Mouse (Mus musculus): ENCODE measurements around the gene St6gal2.

Gene St6gal2

DNA sequence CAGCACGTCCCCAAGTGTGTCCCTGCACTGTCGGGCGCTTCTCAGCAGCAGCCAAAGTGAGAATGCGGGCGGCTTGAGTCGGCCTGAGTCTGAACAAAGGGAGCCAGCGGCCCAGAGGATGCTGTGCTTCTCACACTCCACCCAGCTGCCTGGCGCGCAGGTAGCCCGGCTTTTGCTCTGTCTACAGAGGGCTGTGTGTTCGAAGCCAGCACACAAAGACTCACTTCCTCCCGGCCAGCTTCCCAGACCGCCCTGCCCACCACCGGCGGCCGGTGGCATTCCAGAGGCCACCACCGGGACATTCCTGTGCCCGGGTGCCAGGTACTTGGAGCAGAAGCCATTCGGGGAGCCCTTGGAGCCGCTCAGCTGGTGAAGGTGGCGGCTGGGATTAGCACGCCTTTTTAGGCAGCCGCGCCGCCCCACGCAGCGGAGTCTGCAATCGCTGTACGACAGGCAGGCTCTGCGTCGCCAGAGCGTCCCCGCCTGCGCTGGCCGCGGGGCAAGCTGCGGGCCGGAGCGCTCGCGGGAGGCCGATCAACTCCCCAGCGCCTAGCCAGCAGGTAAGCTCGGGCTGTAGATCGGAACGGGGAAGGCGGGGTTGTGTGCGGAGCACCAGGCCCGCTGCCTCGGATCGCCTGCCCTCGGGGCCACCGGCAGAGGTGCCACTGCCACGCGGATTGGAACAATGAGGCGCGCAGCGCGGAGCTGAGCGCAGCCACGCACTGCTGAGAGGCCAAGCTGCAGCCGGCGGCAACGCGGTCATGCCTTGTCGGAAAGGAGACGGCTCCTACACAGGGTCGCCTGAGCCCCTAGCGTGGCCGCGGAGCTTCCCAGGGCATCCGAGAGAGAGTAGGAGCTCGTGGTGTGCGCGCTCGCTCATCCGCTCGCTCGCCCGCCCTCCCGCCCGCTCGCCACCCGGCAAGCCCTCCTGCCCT is at the start of gene St6gal2:
St6gal2 (plus strand) TSS at position 133 of the 935 bp plus-strand sequence.
- no peak for DNase-seq (ENCODE audit: low spot score)

DNA sequence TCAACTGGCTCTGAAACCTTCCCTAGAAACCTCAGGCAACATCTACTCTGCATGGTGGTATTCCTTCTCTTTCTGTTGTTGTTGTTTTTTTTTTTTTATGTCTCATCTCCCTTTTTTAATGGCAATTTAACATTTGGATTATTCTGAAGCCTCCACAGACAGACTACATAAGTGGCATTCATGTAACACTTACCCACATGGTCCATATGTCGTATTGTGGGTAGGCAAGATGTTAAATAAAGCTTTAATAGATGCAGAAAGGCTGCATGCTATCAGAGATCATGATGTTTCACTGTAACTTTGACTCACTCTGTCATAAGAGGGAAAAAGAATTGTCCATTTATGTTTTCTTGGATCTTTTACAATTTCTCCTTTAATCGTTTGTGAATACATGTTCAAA is 39.1 kb upstream of the St6gal2 start:
- DNase-seq (ENCODE audit: low spot score): peak; percentile 13

DNA sequence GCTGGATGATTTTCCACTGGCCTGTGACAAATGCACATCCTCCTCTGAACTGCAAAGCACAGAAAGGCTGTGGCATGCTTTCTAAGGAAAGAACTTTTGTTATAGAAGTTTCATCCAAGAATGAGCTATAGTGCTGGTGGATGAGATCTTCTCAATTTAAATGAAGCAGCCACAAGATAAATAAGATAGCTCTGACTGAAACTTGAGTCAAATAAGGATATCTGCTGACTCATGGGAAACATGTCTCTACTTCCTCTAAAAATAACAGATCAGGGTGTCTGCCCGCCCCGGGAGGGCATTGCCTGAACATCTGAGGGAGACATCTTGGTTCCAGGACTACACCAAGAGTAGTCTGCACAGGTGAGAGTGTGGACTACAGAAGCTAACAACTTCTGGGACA is 28.7 kb upstream of the St6gal2 start:
- no peak for DNase-seq (ENCODE audit: low spot score)

DNA sequence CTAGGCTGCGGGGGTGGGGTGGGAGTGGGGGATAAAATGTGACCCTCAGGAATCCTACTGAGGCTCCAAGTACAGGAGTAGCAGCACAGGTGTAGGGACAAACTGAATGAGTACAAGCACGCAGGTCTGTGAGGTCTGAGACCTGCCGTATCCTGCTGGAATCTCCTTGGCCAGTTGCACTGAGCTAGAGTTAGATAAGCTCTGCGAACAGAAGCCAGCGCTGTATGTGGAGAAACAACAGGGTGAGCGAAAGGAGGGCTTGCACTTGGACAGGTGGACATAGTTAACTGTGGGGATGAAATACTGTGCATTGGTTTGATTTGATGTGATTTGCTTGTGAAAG is 974 bp downstream of the St6gal2 start:
- no peak for DNase-seq (ENCODE audit: low spot score)

DNA sequence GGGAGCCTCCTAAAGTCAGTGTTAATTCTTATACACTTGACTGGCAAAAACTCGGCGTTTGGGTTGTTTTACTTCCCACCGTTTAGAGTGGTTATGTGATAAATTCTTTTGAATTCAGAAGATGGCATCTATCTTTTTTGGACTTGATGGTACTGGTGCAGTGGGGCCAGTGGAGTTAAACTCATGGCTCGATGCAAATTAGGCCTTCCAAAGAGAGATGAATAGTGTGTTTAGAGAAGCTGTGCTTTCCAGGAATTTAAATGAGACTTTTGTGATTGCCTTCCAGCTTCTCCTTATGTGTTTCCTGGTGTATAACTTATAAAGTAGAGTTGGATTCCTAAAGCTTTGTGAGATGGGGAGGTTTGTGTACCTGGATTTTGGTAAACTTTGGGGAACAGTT is 1.5 kb downstream of the St6gal2 start:
- no peak for DNase-seq (ENCODE audit: low spot score)

DNA sequence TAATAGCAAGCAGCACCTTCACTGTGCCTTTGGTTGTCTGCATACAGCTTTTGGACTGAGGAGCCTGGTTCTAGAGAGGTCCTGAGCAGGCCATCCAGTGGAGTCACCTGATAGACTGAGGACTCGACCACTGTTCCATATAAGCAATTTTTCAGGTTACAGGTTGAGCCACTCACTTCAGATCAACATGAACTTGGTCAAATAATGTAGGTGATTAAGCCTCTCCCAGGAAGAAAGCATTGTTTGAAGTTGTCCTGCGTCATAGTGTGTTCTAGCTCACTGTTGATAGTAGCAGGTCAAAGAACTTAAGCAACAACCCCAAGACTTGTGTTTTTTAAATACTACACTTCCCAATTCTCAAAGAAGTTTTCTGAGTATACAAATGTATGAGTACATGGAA is 5.8 kb downstream of the St6gal2 start:
- no peak for DNase-seq (ENCODE audit: low spot score)

DNA sequence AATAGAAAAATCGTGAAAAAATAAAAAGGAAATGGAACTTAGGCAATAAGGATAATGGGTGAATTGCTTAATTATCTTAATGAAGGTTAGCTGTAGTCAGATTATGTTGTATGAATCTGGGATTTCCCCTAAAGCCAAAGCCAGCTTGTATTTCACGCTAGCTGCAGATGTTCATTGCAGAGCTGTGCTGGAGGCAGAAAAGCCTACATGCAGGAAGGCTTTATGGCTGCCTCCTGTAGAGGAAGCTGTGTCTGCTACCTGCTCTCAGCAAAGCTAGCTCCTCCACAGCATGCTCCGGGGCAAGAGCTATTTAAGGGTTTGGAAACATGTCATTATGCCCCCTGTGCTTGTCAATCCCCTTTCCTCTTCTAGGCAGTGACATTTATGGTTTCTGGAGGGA is 9.3 kb downstream of the St6gal2 start:
- DNase-seq (ENCODE audit: low spot score): no peak

DNA sequence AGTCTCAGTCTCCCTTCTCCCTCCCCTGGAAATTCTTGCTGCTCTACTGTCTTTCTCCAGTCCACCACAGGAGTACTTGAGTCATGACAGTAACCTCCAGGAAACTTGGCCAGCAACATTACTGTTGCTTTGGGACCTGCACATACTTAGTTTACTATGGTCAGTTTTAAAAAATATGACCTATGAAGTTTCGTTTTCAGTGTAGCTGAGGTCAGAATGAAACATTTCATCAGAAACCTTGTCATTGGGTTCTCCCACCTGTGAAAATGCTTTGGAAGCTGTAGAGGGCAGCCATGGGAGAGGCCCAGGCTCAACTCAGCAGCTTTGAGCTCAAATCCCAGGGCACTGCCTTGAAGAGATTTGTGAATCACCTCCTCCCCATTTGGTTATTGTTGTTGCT is 15.0 kb downstream of the St6gal2 start:
- DNase-seq (ENCODE audit: low spot score): no peak

DNA sequence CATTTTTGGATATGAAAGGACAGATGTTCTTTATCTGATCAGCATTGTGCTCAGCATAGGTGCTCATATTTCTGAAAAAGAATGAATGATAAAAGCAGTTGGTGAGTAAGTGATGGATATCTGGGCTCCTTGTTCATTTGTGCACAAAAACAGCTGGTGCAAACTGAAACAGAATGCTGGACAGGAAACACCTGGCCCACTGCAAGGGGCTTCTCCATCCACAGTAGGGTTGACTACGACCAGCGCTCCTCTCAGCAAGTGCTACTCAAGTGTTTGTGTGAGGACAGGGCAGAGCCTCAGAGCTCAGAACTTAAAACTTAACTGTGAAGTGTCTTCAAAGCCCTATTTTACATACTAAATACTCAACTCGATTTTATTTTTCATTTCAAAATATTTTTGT is 22.4 kb downstream of the St6gal2 start:
- DNase-seq (ENCODE audit: low spot score): no peak

DNA sequence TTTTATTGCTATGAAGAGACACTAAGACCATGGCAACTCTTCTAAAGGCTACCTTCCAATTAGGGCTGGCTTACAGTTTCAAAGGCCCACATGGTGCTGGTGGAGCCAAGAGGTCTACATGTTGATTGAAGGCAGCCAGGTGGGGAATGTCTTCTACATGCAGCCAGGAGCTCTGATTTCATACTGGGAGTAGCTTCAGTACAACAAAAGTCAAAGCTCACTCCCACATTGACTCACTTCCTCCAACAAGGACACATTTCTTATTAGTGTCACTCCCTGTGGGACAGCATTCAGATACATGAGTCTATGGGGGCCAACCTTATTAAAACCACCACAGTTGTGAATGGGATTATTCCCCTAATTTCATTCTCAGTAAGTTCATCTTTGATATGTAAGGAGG is 23.8 kb downstream of the St6gal2 start:
- no peak for DNase-seq (ENCODE audit: low spot score)

DNA sequence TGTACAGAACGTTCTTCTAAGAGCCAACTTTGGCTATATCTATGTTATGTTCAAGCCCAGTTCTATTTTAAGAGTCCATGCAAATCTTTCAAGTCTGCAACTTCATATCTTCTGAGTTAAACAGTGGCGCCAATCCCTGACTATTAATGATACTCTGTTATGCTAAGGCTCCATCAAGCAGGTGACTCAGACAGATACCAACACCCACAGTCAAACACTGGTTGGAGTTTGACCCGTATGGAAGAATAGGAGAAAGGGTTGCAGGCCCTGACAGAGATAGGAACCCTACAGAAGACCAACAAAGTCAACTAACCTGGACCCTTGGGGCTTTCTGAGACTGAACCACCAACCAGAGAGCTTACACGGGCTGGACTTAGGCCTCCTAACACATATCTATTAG is 30.8 kb downstream of the St6gal2 start:
- DNase-seq (ENCODE audit: low spot score): no peak

DNA sequence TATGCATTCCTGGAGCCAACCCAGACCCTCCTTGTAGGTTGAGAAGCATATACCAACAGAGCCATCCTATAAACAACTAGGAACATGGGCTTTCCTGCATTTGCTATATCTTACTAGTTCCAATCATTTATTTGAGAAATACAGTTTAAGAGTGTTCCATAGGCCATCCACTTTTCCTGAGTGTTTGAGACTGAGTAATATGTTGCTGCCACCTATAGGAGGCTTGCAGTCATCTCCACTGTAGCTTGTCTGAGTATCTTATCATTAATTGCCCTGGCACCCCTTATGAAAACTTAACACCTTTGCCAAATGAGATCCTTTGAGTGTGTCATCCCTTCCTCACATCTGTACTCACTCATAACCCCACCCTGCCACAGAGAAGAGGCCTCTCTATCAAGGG is 32.2 kb downstream of the St6gal2 start:
- no peak for DNase-seq (ENCODE audit: low spot score)

DNA sequence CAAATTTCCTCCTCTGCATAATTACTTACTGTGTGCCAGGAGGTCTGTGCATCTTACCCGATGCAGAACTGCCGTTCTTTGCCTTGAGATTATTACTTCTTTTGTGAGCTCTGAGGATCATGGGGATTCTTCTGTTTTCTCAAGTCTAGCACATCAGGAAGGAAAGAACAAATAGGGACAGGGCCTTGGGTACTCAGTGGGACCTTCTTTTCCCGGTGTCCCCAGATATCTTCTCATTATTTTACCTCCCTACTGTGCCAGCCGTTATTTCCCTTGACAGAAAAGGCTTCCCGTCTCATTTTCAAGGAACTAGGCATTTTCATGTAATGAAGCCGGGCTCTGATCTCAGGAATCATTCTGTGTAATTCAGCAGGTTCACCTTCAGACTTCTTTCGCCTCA is 34.2 kb downstream of the St6gal2 start:
- no peak for DNase-seq (ENCODE audit: low spot score)

DNA sequence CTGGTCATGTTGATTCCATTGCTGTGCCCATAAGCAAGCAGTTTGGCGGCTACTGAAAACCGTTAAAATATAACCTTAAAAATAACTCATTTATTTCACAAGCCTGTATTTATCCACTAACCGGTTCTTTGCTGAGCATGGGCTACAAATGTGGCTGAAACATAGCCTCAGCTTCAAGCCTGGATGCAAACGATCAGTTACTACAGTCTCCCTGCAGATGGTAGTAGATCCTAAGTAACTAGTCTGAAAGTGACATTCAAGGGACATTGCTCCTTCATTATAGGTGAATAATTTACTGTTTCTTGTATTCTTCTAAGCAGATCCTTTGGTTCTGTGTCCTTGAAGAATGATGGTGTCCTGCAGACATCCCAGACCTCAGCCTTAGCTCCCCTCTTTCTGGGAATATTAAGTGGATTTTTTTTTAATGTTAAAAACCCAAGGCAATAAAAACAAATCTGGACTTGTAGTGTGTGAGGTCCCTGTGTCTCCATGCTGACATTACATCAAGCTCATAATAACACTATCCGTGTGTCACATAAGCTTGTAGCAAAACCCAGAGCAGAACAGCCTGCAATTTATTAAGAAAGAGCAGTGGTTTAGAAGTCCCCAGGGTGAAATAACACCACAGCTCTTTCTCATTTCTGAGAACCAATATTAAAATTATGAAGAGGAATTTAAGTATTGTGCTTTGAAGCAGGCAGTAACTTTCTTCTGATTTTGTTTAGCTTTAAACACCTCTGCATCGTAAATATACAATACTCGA is 39.1 kb downstream of the St6gal2 start:
- DNase-seq (ENCODE audit: low spot score): no peak

DNA sequence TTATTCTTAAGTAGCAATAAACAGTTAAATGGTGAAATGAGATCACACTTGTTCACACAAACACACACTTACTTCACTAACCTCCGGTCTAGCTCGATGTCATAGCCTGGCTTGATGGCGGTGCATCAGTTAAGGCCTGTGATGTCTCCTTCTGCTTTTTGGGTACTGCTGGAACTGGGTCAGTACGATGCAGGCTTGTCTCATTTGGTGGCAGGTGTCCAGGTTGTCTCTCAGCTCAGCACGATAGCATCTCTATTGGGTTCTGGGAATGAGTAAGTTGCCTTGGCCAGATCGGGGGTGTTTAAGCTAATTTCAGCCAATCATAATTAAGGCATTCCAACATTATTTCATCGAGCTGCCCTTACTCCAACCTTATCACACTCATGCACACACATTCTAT is 86.7 kb downstream of the St6gal2 start:
- DNase-seq (ENCODE audit: low spot score): no peak

DNA sequence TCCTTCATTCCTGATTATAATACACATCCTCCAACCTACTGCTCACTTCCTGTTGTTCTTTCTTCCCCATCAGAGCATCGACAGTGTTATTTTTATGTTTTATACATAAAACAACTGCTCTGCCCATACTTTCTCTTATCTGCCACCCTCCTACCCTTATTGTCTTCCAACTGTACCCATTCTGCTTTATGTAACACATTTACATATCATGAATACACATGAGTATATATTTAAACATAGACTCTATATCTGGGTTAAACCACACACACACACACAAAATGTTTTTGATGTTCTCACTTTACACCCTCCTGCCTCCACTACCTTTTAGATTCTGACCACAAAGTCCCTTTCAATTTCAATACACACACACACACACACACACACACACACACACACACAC is 103.3 kb downstream of the St6gal2 start:
- no peak for DNase-seq (ENCODE audit: low spot score)

DNA sequence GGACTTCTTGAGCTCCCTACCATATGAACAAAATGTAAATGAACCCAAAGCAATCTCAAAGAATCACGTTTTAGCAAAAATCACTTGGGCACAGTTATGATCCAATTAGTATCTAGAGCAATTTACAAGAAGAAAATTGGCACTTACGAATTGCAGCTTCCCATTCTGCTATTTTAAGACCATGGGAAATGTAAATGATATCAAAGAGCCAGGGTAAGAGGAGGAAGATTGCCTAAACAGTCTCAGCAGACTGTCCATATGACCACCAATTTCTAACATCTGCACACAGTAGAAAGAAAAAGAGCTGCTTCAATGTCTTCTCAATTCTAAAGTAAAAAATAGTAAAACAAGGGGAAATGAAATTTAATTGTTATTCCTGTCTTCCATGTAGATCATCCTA is 116.6 kb downstream of the St6gal2 start:
- DNase-seq (ENCODE audit: low spot score): no peak

Measured in layer of hippocampus, adult 9-10 months (tissue).